Mouse (Mus musculus) adrenal gland, adult 8-10 months (tissue): ENCODE measurements around the gene Ace2. TPM values are rescaled to one million over a fixed set of nuclear protein-coding genes. Genes with fewer than 3 reads are reported as not detected.

Source experiments
- DNase-seq: peaks from one replicate; pipeline ENCODE4 v3.0.0; 2022
- total RNA-seq, 4 experiments: library from RNA; stranded (reverse); gene quantifications; 2 replicates each; pipeline ENCODE4 v1.2.4; 2022

Ace2 gene
- 1 to 10 TPM; 2.1 to 5.4 (median 3.6) TPM for total RNA-seq

DNA sequence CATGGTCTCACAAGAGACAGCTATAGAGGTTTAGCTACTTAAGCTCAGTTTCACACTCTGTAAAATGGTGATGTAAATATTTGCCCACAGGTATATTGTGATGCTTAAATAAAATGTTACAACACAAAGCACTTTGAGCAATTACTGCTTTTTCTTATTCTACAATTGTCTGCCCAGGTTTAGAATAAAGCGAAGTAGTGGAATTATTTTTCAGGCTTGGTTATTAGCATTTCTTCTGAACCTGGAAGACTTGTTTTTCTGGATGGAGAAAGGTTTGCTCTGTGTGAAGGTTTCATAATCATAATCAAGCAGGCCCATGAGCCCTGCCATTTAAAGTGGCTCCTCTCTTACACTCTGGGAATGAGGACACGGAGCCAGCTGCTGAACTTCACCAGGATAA lies at the start of gene Ace2:
Gene Ace2, plus strand, starts transcription at position 301 of the 400 bp plus-strand sequence.
- no peak for DNase-seq

DNA sequence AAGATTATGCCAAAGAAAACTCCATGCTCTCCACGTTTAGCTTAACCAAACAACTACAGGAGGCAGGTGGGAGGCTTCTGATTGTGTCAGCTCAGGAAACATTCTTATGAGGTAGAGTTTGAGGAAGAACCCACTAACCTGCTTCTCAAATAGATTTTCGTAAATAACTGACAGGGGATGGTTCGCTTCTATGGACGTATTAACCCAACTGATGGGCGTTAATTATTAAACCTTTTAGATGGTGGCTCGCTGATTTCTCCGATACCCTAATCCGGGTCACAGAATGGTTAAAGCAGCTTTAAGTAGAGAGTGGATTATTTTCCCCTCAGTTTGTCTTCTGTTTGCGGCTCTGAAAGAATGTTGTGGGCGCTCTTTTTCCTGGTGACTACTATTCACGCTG lies 49.2 kb upstream of the Ace2 start:
- DNase-seq: no peak

DNA sequence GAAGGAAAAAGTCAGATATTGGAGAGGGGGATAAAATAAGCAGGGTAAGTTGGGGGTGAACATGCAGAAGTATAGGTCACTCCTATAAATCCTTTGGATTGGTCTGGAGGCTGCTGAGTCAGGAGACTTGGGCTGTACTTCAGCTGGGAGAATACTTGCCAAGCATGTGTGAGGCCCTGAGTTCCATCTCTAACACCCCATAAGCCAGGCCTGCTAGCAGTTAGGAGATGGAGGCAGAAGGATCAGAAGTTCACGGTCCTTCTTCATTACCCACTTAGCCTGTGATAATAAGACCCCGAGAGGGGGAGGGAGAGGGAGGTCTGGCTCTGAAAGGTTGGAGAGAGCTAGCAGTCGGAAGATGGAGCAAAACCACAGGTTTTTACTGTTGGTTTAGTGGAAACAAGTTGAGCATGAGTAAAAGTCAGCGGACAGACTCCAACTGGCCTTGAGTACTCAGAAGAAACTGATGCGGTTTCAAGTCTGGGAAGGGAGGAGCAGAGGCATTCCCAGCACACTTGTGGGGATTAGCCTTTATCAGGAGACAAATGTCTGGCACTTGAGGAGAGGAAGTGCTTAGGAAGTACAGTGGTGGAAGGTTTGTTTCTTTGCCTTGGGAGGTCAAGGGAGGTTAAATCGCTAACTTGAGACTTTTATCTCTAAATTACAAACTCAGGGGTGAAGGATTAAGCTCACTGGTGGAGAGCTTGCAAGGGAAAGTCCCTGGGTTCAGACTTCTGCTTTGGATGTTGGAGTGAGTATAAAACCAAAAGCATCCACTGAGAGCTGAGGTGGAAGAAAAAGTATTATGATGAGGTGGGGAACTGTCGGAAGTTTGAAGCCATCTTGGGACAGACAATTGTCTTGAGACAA lies 46.6 kb upstream of the Ace2 start:
- no peak for DNase-seq

DNA sequence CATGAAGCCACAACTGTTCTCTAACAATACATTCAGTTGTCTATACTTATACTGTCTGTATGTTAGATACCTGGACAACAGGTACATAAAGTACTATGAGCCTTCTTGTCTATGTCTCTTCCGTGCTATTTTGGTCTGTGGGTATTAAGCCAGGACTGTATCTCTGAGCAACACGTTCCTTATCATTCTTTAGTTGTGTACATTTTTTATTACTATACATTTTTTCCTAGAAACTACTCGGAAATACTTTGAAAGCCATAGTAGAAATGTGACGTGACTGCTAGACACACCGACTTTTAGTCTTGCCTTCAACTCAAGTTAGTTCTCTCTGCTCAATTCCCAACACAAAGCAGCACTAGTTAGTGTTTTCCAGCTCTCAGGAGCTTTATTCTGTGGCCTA lies 45.7 kb upstream of the Ace2 start:
- DNase-seq: no peak

DNA sequence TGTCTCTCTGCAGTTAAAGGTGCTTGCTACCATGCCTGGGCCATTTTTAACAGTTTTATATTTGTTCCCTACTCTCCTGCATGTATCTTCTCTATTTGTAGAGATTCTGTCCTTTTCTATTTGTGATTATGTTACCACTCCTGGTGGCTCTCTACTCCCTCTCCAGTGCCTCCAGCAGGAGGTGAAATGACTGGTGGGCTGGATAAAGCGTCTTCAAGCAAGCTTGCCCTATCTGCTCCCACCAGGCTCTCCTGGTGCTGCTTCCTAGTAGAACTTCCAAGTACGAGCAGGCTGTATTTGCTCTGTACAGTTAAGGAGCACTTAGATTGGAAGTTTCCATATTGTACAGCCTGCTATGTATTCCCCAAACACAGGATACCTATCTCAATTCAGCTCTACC lies 43.3 kb upstream of the Ace2 start:
- no peak for DNase-seq

DNA sequence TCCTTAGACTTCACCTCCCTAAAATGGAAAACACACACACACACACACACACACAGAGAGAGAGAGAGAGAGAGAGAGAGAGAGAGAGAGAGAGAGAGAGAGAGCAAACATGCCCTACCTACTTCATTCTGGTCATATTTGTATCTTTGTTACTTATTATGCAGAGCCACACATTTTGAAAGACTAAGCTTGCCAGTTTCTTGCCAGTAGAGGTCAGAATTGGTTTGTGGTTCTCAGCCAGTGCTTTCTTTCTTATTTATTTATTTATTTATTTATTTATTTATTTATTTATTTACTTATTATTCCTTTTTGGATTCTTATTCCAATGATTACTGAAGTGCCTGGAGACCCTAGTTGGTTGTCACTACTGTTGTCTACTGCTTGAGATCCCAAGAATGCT lies 37.6 kb upstream of the Ace2 start:
- no peak for DNase-seq

DNA sequence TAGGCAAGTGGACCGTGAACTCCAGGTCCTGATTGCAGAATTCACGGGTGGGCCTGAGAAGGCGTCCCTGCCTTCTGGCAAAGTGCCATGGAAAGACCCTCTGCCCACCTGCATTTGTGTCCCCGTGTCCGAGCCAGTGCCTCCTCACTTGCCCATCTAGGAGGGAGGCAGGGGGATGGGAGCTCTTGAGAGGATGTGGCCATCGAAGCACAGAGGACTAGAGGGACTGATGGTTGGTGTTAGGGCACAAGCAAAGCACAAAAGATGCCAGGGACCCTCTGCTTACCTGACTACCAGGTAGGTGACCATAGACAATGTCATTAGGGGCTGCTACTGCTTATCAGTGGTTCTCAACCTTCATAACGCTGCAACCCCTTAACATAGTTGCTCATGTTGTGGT lies 36.9 kb upstream of the Ace2 start:
- DNase-seq: no peak

DNA sequence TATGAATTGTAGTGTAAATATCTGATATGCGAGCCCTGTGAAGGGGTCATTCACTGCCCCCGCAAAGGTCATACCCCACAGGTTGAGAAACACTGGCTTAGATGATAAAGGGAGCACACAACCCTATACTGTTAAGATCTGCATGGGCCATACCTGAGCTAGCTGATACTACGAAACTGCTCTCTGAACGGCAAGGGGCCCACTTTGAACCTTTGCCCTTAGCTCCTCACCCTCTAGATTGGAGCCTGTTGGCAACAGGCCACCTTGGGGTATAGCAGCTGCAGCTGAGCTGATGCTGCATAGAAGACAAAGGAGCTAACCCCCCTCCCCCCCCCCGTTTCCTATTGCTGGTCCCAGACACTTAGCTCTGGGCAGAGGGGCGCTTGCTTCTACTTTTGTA lies 36.5 kb upstream of the Ace2 start:
- DNase-seq: no peak

DNA sequence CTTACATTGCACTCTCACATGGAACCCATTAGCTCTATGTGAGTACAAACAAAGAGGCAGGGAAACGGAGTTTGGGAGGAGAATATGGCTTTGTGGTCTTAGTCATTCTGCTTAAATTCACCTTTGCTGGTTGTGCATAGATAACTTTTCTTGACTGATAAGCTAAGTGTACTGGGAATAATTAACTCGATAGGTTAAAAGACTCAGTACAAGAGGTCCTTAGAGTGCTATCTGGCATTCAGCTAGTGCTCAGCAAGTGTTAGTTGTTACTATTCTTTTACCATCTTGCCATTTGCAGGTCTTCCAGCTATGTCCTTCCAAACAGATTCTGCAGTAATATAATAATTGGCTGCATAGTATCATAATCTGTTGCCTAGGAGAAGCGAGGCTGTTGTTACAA lies 28.0 kb upstream of the Ace2 start:
- DNase-seq: no peak

DNA sequence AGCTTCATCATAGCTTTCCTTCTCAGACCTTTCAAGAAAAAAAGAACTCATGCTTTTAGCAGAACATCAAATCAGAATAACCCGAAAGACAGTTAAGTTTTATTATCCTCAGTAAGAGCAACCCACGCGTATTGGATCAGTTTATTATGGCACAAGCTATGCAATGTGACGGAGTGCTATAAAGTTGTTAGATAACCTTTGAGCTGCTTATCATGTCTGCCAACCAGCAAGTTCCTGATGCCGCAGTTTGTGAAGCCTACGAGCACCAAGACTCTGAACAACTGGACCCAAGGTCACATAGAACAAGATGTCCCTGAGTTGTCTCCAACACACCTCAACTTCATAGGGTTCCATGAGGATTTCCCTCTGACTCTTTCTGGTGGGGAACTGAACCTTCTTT lies 25.4 kb upstream of the Ace2 start:
- no peak for DNase-seq

DNA sequence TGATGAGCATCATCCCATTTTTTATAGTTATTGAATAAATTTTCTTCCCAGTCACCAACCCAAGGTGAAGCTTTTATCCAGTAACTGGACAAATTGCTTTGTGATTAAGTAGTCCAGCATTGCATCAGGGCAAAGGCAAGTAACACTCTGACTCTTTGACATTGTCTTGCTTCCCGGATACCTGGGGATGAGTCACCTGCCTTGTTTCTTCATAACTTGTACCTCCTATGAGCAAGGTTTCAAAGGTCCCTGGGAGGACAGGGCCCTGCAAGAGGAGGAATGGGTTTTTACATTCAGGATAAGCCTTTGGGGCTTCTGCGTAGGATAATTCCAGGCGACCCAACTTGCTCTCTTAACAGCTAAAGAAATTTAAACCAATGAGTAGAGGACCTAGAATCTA lies 15.2 kb upstream of the Ace2 start:
- no peak for DNase-seq

DNA sequence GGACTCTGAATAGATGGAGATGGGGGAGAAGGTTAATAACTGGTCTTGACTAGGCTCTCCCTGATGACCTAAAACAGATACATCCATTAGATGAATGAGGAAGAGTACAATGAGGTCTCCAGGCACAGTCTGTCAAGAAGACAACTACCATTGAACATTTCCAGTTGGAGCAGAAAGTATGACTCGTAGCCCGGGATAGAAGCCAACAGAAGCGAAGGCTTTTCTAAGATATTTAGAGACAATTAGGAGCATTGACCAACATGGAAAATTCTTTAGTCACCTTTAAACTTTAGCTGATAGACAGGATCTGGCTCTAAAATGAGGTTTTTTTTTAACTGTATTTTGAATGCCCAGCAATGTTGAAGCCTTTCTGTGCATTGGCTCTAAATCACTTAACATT lies 5.6 kb upstream of the Ace2 start:
- no peak for DNase-seq

DNA sequence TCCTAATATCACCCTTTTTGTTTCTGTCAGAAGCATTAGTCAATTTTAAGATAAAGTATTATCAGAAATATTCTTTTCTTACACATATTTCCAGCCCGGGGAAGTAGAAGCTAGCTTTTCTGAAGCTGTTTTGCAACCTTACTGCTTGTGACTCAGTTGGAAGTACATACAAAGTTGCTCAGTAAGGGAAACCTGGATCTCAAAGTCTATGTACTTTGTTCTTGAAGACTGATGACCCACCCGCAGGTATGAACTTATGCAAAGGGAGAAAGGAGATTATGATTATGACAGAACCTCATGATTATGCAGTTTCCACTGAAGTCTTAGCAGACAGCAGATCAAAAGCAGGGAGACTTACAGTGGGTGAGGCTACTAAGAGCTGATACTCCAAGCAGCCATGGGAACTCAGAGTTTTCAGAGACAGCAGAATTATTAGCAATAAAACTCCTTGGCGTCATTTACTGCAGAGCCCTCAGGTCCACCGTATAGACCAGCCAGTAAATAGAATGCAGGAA lies 3.8 kb upstream of the Ace2 start:
- DNase-seq: no peak

DNA sequence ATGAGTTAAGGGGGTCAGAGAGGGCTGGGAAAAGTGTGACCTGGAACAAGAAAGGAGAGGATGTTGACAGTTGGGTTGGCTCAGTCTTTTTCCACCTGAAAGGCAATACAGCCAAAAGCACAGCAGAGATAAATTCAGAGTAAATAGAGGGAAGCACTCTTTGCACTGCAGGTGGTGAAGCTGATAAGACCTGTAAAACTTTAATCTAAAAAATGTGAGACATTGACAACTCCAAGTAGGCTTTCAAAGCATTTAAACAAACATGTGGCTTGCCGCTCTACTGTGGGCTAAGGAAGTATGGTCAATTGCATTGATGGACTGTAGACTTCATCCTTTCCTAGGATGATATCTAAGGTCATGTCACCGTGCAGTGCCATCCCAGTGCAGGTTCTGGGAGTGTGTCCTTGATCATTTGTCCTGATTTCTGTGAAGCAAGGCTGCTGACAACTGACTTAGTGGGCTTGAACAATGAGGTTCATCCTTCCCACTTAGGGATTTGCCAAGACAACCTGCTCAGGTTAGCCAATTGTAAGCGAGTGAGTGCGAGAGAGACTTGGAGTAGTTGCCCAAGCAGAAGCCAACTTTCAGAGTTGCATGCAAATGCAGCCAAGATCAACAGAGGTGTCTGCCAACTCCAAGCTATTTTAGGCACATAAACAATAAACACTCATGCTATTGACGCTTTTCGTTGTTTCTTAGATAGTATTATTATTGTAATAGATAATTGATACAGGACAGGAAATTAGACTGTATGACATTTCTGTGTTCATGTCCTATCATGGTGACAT lies 6.5 kb downstream of the Ace2 start:
- DNase-seq: no peak

DNA sequence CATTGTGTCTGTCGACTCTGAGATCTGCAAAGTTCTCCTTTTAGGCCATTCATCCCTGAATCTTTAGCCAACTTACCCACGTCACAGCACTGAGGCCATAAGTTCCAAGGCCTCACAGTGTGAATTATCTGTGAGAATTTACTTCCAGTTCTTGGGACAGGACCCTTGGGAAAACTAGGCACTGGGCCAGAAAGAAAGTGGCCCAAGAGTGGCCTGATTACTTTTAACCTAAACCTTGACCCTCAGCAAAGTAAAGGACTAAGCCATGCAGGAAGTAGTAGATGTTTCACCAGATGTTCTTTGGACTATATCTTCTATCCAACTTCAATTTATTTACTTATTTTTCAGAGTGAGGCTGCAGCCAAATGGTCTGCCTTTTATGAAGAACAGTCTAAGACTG lies 13.6 kb downstream of the Ace2 start:
- no peak for DNase-seq

DNA sequence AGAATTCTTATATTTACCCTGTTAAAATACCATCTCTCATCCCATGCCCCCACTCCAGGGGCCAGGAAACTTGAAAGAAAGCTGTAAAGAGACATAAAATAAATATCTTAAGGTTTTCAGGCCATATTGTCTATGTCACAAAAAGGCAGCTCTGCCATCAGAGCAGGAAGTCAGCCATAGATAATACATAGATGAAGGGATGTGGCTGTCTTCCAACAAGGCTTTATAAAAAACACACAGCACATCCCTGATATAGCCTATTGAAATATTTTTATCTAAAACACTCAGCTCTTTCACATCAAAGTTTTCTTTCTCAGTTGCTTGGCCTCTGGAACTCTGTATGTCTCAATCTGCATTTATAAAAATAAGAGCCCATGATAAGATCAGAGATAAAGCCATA lies 14.5 kb downstream of the Ace2 start:
- no peak for DNase-seq

DNA sequence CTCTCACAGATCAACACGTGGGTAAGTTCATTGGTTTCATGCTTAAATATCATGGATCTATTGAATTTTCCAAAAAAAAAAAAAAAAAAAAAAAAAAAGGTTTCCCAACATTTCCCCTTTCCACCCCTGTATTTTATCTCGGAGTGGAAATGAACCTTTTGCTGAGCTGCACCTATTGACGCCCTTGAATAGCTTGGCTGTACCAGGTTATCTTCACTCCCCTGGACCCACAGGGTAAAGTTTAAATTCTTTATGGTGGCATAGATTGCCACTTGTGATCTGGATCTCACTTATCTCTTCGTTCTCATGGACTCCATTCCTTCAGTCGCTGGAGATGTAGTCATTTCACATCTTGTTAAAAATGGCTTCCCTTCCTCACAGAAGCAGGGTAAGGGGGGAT lies 15.5 kb downstream of the Ace2 start:
- DNase-seq: no peak

DNA sequence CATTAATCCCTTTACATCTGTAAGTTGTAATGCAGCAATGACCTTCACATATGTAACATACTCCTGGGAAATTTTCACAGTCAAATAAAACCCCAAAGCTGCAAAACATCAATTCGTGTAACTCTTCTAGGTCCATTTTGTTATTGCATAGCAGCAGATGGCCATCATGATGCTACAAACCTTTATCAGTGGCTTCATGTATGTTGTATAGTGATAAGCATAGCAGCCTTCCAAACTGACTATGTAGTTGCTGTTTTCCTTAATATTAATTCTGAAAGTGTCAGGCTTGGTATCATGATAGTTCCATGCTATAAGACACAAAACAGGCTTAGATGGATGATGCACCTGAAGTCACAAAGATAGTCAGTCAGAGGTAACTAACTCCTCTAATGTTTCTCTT lies 25.5 kb downstream of the Ace2 start:
- DNase-seq: no peak

DNA sequence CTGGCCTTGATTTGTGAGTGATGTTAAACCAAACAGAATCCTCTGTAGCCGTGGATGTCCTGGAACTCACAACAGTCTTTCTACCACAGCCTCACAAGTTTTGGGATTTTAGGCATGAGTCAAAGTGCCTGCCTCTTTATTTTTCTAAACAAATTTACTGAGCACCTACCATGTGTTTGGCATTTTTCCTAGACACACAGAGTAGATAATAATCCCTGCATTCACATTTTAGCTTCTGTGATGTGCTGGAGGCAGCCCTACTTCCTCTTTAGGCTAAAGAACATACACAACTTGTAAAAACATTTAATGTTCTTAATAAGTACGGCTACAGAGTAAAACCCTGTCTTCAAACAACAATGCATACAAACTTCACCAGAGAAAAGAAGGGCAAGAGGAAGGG lies 31.9 kb downstream of the Ace2 start:
- DNase-seq: no peak

DNA sequence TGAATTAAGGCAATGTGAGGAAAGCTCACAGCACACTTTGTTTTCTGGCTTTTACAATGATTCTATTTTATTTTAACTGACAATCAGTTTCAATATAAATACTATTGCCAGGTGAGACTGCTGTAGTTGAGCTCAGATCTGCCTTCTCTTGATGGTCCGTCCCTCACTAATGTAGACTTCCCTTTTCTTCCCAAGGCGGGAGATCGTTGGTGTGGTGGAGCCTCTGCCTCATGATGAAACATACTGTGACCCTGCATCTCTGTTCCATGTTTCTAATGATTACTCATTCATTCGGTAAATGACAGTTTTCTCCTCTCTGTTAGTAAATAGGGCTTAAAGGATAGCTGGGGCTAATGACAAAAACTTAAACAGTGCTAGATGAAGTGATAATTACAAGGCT lies 34.7 kb downstream of the Ace2 start:
- no peak for DNase-seq

DNA sequence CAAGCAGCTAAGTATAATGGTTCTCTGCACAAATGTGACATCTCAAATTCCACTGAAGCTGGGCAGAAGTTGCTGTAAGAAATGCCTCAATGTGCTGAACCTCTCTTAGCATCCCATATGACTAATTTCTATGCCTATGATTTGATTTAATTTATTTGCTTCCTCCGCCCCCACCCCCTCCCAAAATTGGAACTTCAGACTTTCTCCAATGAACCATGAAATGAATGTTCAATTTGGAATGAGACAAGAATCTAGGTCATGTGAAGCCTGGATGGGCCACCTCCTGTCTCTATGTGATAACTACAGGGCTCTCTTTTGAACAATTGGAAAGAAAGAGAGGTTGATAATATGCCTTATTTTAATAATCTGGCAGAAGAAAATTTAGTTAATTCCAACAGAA lies 36.2 kb downstream of the Ace2 start:
- no peak for DNase-seq

DNA sequence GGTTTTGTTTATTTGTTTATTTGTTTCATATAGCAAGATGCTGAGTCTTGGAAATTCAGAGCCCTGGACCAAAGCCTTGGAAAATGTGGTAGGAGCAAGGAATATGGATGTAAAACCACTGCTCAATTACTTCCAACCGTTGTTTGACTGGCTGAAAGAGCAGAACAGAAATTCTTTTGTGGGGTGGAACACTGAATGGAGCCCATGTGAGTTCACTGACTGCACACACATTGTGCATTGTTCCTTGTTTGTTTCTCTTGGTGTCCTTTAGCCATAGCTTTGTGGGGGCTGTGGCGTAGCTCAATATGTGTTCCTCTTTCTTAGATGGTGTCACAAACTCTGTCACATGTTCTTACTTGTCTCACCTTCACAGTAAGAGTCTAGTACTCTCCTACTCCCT lies 36.6 kb downstream of the Ace2 start:
- no peak for DNase-seq

DNA sequence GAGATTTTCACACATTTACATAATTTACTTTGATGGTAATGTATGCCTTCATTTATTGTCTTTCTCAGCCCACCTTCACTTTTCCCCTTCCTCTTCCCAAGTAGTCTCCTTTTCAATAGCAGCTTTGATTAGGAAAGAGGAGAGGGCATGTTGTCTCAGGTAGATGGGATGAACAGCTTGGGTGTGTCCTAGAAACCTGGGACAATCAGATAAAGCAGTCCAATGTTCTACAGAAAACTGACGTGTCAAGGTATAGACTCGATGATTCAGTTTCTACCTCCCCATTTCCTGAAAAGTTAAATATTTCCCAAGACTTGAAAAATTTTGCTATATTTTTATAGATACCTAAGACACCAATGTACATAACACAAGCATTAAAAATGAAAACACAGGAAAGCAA lies 39.7 kb downstream of the Ace2 start:
- DNase-seq: no peak

DNA sequence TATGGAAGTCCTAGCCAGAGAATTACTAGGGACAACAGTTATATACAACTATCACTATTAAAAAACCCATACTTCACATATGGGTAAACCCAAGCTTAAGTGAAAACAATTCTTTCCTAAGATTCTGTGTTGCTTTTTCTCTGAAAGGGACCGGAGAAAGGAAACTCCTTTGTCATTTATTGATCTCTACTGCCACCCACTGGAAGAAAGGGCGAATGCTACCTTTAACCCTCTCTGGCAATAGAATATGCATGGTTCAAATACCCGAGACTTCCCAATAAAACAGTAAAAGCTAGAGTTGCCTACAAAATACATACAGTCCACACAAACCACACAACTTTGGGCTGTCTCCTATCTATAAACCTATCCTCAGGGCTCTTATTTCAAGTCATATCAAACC lies 40.6 kb downstream of the Ace2 start:
- peak; percentile 12 for DNase-seq
